Mouse (Mus musculus): ENCODE results near the gene Hydin.

GRCm38 (mm10) chr8:110646064-110646463 lies 379.3 kb downstream of the Hydin start:
- TF ChIP-seq CTCF (conservative IDR thresholded peaks at IDR 0.05; ENCODE audit: insufficient read depth, insufficient read length, low read depth, low read length) = peak; percentile 90
- TF ChIP-seq POLR2A (IDR thresholded peaks at IDR 0.05; ENCODE audit: low read depth, low read length) = no peak
